Mouse (Mus musculus): ENCODE results near the gene Olfr58.
"Not testable (repeated sequence)": the region's sequence is repeated elsewhere in the genome, so short reads cannot be mapped to it uniquely, and the experiment has no call there.

Gene Olfr58

GRCm38 (mm10) chr9:19779983-19780382, at the start of gene Olfr58:
Gene Olfr58 (plus strand): TSS chr9:19780283.
- DNase-seq: no peak

GRCm38 (mm10) chr9:19769136-19769535, 10.9 kb upstream of the Olfr58 start:
- no peak for DNase-seq

DNA sequence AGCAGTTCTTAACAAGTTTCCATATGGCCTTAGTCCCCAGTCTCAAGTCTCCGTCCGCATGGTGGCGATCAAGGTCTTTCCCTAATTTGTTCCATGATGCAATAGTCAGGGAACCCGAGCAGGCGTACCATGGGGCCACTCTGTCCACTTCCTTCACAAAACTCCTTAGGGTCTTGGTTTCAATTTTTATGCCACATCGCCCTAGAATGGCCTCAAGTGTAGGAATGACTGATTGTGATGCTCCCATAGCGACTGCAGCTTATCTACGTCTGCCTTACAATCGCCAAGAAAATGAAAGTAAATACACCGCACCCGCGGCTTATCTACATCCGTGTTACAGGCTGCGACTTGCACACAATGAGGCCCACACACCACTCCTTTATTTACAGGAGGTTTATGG, 10.4 kb upstream of the Olfr58 start:
- no peak for DNase-seq

DNA sequence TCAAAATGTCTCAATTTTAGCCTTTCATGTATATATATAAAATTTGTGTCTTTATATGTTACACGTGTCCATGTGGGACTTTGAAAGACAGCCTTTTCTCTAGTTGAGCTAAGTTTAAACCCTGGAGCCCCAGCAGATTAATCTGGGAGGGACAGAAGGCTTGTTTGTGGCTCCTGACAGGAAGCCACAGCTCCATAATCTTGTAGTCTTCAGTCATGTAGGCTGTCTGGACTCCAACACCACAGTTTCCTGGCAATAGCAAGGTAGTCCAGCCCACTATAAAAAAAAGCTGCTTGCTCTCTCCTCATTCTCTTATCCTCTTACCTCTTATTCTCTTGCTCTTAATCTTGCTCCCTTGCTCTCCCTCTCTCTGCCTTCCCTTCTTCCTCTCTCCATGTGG, 22.9 kb downstream of the Olfr58 start:
- no peak for DNase-seq

GRCm38 (mm10) chr9:19804606-19805005, 24.5 kb downstream of the Olfr58 start, which contains the start of gene Olfr859:
Gene Olfr859 (plus strand): TSS chr9:19804906.
- DNase-seq: not testable (repeated sequence)

All from thymus, postnatal 14 days (tissue).